Mouse (Mus musculus): ENCODE results near the gene Zbtb11. TPM values are rescaled to one million over a fixed set of nuclear protein-coding genes. Genes with fewer than 3 reads are reported as not detected.
"Not testable (repeated sequence)": the region's sequence is repeated elsewhere in the genome, so short reads cannot be mapped to it uniquely, and the experiment has no call there.

Gene Zbtb11
- polyA plus RNA-seq, 1 experiment from 2014 or later = 22.1 TPM

DNA sequence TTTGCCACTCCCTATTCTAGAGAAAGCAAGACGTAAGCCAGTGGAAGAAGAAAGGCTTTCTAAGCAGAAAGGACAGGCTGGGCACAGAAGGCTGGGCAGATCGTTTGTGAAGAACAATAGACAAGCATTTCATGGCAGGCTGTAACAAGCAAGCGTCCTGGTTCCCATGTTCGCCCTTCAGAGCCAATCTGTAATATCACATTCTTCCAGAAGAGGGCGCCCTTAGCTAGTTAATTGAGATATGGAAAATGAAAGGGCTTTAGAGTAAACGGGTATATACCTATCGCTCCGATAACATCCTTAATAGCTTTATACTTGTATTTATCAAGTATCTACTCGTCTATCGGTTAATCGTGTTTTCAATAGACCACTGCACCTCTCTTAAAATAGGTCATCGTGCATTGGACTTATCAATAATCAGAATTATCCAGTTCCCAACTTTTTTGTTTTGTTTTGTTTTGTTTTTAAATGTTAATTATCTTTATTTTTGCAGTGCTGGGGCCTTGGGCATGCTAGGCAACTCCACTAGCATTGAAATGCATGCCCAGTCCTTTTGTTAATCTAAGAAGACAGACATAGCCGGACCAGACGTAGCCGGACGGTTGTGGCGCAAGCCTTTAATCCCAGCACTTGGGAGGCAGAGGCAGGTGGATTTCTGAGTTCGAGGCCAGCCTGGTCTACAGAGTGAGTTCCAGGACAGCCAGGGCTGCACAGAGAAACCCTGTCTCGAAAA, 22.6 kb upstream of the Zbtb11 start:
- H3K4me3 ChIP-seq = no peak overlapping the region

GRCm38 (mm10) chr16:55951679-55952327, 21.9 kb upstream of the Zbtb11 start:
- Histone ChIP-seq H3K4me2 (no peak overlapping the region), H3K9me3 (no peaks in the 10 kb centered on the region), H3K36me3 (no peaks in the 10 kb centered on the region), H3K27me3 (no peaks in the 10 kb centered on the region), H3K4me1 (replicated peaks) (no peaks in the 10 kb centered on the region), H3K27ac (replicated peaks) (no peak overlapping the region), H3K9ac (no peak overlapping the region), H3K4me3 (no peak overlapping the region)
- ATAC-seq (ENCODE audit: low FRiP score, low read depth) = no peak
- WGBS = 80% methylated on average over 7 of the region's 7 CpGs

More for the DNA sequence above, 22.6 kb upstream of the Zbtb11 start:
- Histone ChIP-seq H3K9me3 (no peaks in the 10 kb centered on the region), H3K27me3 (no peaks in the 10 kb centered on the region), H3K4me1 (replicated peaks) (no peaks in the 10 kb centered on the region), H3K27ac (replicated peaks) (no peak overlapping the region), H3K4me2 (peak overlapping the region; percentile 19; the same call in 1 of the 2 replicates), H3K9ac (no peak overlapping the region), H3K36me3 (no peaks in the 10 kb centered on the region)
- 39% methylated on average over 19 of the region's 19 CpGs for WGBS
- ATAC-seq (ENCODE audit: low FRiP score, low read depth) = peak; percentile 54

- Histone ChIP-seq H3K9me3 (no peaks in the 10 kb centered on the region), H3K4me1 (replicated peaks) (no peaks in the 10 kb centered on the region), H3K27ac (replicated peaks) (no peak overlapping the region), H3K36me3 (no peaks in the 10 kb centered on the region), H3K27me3 (no peaks in the 10 kb centered on the region), H3K9ac (no peak overlapping the region), H3K4me2 (no peak overlapping the region), H3K4me3 (no peak overlapping the region)
- ATAC-seq (ENCODE audit: low FRiP score, low read depth) = no peak
These were observed 20.9 kb upstream of the Zbtb11 start for GRCm38 (mm10) chr16:55952771-55953170.

DNA sequence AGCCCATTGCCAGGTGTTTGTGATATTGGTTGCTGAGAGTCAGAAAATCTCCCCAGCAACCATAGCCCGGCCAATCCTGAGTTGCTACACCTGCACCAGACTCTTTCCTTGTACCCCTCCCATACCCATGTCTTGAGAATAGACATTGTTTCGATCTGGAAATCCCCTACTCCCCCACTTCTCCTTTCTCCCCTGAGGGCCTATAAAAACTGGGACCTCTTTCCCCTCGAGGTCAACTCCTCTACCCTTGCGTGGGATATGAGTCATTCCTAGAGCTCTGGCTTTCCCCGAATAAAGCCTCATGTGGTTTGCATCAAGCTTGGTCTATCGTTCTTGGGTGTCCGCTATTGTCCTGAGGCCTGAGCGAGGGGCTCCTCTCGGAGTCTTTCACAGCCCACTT, 19.5 kb upstream of the Zbtb11 start:
- not testable (repeated sequence) for ATAC-seq (ENCODE audit: low FRiP score, low read depth); H3K4me1 ChIP-seq (replicated peaks)
- 93% methylated on average over 9 of the region's 9 CpGs for WGBS

DNA sequence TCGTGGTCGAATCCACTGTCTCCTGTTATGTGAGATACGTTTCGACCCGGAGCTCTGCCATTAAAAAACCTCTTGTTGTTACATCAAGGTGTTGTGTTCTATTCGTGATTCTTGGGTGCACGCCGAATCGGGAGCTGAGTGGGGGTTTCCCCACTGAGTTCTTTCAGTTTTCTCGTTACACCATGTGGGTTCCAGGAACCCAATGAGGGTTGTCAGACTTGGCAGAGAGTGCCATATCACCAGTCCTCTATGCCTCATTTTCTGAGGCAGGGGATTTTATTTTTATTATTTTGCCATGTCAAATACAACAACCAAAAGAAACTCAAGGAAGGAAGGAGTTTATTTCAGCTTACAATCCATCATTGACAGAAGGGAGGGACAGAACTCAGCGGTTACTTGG, 10.6 kb upstream of the Zbtb11 start:
- peaks cover 15% of the 10 kb centered on the region for H3K4me1 ChIP-seq (replicated peaks)
- ATAC-seq (ENCODE audit: low FRiP score, low read depth); H3K36me3 ChIP-seq; H3K9ac ChIP-seq; H3K4me2 ChIP-seq; H3K27me3 ChIP-seq; H3K27ac ChIP-seq (replicated peaks); H3K9me3 ChIP-seq; H3K4me3 ChIP-seq: not testable (repeated sequence)
- WGBS = 94% methylated on average over 6 of the region's 11 CpGs

More for the DNA sequence above, 19.5 kb upstream of the Zbtb11 start:
- H3K4me3 ChIP-seq; H3K9me3 ChIP-seq; H3K27me3 ChIP-seq; H3K27ac ChIP-seq (replicated peaks); H3K9ac ChIP-seq; H3K4me2 ChIP-seq; H3K36me3 ChIP-seq: not testable (repeated sequence)

DNA sequence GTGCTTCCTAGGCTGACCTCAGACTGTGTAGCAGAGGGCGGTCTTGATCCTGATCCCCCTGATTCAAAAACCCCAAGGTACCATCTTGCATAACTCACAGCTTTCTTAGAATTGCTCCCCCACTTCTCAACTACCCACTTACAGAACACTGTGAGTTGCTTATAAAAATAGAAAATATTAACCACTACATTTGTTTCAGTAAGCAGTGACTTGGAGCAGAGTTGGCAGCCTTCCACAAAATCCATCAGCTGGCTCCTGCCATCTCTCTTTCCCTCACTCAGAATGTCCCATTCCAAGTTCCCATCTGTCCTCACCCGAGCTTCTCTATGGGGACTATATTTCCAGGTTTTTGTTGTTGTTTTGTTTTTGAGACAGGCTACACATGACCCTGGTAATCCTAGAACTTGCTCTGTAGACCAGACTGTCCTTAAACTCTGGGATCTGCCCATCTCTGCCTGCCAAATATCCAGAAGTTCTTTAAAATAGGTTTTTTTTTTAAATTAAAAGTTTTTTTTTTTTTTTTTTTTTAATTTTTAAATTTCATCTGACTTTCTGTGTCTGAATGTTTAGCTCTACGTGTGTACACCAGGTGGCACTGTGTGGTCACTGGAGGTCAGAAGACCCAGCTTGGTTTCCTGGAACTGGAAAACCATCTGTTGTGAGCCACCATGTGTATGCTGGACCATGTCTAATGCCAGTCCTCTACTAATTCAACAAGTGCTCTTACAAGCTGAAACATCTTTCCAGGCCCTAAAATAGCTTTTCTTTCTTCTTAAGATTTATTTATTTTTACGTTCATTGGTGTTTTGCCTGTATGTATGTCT, 9.3 kb upstream of the Zbtb11 start:
- ATAC-seq (ENCODE audit: low FRiP score, low read depth) = no peak
- Histone ChIP-seq H3K27me3 (no peaks in the 10 kb centered on the region), H3K27ac (replicated peaks) (no peak overlapping the region), H3K36me3 (peaks cover 9% of the 10 kb centered on the region), H3K9ac (no peak overlapping the region), H3K9me3 (no peaks in the 10 kb centered on the region), H3K4me1 (replicated peaks) (peaks cover 26% of the 10 kb centered on the region), H3K4me3 (no peak overlapping the region), H3K4me2 (no peak overlapping the region)
- WGBS = 67% methylated on average over 4 of the region's 4 CpGs

GRCm38 (mm10) chr16:55966212-55966871, 7.3 kb upstream of the Zbtb11 start, which contains the start of gene Rpl24:
Gene Rpl24, plus strand, starts transcription at chr16:55966275.
- Histone ChIP-seq H3K27ac (replicated peaks) (peak within 1 kb of the TSS; percentile 80), H3K4me3 (peak within 1 kb of the TSS; percentile 71), H3K36me3 (peaks cover 29% of the 10 kb centered on the region), H3K4me2 (peak within 1 kb of the TSS; percentile 87), H3K9me3 (no peaks in the 10 kb centered on the region), H3K4me1 (replicated peaks) (peaks cover 27% of the 10 kb centered on the region), H3K27me3 (no peaks in the 10 kb centered on the region), H3K9ac (peak within 1 kb of the TSS; percentile 77)
- ATAC-seq (ENCODE audit: low FRiP score, low read depth) = peak; percentile 93
- WGBS = under 1% methylated on average over 42 of the region's 42 CpGs

DNA sequence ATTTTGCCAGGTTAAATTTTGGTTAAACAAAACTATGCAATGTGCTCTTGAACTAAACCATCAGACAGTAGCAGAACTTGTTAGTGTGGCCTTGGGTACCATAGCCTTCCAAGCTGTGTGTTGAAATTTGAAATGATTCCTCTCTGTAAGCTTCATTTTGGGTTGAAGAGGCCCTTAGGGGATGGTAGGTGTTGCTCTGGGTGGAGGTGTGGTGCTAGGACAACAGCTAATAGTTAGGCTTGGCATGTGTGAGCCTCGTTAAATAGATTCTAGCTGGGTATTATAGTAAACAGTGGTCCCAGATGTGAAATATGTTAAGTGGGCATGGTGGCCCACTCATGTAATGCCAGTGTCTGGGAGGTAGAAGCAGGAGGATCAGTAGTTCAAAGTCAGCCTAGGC, 6.5 kb upstream of the Zbtb11 start:
- Histone ChIP-seq H3K9me3 (no peaks in the 10 kb centered on the region), H3K9ac (peak overlapping the region; percentile 77), H3K27ac (replicated peaks) (no peak overlapping the region), H3K4me3 (peak overlapping the region; percentile 71), H3K36me3 (peaks cover 37% of the 10 kb centered on the region), H3K27me3 (no peaks in the 10 kb centered on the region), H3K4me2 (peak overlapping the region; percentile 87), H3K4me1 (replicated peaks) (peaks cover 27% of the 10 kb centered on the region)
- no peak for ATAC-seq (ENCODE audit: low FRiP score, low read depth)
- WGBS = 47% methylated on average over 1 of the region's 1 CpGs

DNA sequence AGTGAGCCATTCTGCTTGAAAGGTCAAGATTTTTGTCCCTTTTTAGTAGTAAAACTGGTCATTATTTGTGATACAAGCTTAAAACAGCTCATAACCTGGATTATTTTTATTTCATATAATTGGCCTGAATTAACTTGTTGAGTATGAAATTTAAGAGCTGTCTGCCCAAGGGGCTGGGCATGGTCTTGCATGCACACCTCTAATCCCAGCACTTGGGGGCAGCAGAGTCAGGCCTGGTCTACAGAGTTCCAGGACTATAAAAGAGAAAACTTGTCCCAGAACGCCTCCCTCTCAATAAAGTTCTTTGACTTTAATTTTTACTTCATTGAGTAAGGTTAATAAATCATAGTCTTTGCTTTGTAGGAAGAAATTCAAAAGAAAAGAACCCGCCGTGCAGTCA, 4.5 kb upstream of the Zbtb11 start:
- Histone ChIP-seq H3K27me3 (no peaks in the 10 kb centered on the region), H3K27ac (replicated peaks) (no peak overlapping the region), H3K36me3 (peaks cover 38% of the 10 kb centered on the region), H3K4me2 (no peak overlapping the region), H3K9ac (no peak overlapping the region), H3K4me3 (no peak overlapping the region), H3K4me1 (replicated peaks) (peaks cover 36% of the 10 kb centered on the region), H3K9me3 (no peaks in the 10 kb centered on the region)
- no peak for ATAC-seq (ENCODE audit: low FRiP score, low read depth)
- WGBS = 80% methylated on average over 3 of the region's 3 CpGs

DNA sequence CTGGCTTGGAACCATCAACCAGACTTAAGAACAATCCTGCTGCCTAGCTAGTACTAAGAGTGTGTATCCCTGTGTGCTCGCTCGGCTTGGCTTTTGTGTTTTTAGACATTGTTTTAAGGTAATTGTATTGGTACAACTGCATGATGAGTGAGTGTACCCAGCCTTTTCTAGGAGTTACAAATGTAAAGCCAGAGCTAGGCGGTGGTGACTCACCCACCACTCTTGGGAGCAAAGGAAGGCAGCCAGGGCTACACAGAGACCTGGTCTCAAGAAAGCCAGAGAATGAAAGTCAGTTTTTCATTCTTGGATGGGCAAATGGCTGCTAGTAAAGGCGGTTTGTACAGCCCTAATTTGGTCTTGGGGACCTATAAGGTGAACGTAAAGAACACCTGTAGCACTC, 3.3 kb upstream of the Zbtb11 start:
- 92% methylated on average over 5 of the region's 5 CpGs for WGBS

DNA sequence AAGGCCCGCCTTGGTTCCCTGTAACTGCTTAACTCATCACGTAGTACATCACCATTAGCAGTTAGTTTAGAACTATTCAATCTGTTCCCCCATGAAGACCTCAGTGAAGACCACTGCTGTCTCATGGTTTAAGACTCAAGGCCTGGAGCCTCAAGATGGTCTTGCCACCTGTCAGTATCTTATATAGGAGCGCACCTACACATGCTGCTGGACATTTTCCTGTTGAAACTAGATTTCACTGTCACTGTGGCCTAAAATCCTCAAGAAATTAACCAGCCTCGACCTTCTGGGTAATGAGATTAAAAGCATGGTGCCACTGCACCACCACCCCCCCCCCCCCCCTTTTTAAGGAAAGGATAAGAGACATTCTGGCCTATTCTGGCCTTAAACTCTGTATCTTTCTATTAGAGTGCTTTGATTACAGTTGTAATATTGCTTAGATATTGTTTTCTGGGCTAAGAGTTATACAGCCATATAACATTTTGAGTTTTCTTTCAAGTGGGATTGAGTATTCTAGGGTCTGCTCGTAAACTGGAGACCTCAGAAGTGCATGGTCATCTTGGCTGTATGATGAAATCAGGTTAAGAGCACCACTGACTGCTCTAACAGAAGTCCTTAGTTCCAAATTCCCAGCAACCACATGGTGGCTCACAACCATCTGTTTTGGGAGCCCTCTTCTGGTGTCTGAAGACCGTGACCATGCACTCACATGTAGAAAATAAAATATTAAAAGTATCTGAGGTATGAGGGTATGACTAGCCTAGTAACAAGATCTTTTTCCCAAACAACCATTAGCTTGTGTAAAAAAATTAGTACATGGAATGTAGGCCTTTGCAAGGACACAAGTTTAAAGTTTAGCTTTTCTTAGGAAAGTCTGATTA, 1.7 kb upstream of the Zbtb11 start:
- no peaks in the 10 kb centered on the region for H3K27me3 ChIP-seq
- H3K9ac ChIP-seq = no peak overlapping the region
- H3K9me3 ChIP-seq = no peaks in the 10 kb centered on the region
- 78% methylated on average over 6 of the region's 6 CpGs for WGBS
- no peak overlapping the region for H3K4me3 ChIP-seq
- H3K27ac ChIP-seq (replicated peaks) = no peak overlapping the region
- ATAC-seq (ENCODE audit: low FRiP score, low read depth) = no peak
- peaks cover 49% of the 10 kb centered on the region for H3K4me1 ChIP-seq (replicated peaks)
- H3K4me2 ChIP-seq = no peak overlapping the region
- H3K36me3 ChIP-seq = peaks cover 38% of the 10 kb centered on the region

More for the DNA sequence above, 3.3 kb upstream of the Zbtb11 start:
- peaks cover 38% of the 10 kb centered on the region for H3K36me3 ChIP-seq
- no peak overlapping the region for H3K9ac ChIP-seq
- no peaks in the 10 kb centered on the region for H3K9me3 ChIP-seq
- no peak overlapping the region for H3K27ac ChIP-seq (replicated peaks)
- H3K4me3 ChIP-seq = no peak overlapping the region
- ATAC-seq (ENCODE audit: low FRiP score, low read depth) = no peak
- H3K4me1 ChIP-seq (replicated peaks) = peaks cover 41% of the 10 kb centered on the region
- H3K4me2 ChIP-seq = no peak overlapping the region
- H3K27me3 ChIP-seq = no peaks in the 10 kb centered on the region

Measured in hindbrain, embryonic 15.5 days (tissue).